Mouse (Mus musculus) cerebellum, adult 11 months (tissue): ENCODE data around the gene Ccdc113.

ENCODE experiments used
- DNase-seq: peaks from one replicate; pipeline ENCODE4 v3.0.0; 2022

Ccdc113 gene

GRCm38 (mm10) chr8:95533584-95534387, at the start of gene Ccdc113:
Ccdc113 (plus strand) TSS chr8:95534085.
- peak; percentile 35 for DNase-seq

DNA sequence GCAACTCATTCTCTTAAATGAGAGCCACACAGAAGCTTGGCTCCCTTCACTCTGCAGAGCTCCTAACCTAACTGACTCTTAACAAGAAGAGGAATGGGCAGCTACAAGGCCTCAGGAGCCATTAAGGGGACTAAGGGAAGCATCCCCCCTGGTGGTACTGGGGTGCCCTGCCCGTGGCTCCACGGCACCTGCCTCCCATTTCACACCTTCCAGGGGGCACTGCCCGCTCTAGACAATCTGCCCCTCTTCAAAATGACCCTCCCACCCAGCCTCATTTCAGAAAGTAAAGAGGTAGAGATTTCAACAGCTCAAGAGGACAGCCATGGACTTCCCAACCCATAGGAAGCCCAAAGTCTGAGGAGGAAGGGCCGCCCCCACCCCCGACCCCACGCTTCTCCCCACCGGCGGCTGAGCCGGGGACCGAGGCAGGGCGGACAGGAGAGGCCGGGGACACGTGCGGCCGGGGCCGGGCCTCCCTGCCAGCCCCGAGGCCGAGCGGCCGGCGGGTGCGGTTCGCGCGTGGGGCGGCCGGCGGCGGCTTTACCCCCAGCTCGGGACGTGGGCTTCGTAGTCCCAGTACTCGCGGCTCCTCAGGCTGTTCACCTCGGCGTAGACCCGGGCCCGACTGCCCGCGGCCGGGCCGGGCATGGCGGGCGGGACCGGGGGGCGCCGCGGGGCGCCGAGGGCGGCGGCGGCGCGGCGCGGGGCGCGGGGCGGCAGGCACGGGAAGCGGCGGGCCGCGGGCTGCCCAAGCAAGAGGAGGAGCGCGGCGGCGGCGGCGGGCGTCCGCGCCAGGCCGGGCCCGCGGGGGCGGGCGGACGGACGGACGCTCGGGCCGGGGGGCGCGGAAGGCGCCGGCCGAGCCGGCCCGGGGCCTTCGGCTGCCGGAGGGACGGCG, 45.8 kb upstream of the Ccdc113 start:
- peak; percentile 13 for DNase-seq

DNA sequence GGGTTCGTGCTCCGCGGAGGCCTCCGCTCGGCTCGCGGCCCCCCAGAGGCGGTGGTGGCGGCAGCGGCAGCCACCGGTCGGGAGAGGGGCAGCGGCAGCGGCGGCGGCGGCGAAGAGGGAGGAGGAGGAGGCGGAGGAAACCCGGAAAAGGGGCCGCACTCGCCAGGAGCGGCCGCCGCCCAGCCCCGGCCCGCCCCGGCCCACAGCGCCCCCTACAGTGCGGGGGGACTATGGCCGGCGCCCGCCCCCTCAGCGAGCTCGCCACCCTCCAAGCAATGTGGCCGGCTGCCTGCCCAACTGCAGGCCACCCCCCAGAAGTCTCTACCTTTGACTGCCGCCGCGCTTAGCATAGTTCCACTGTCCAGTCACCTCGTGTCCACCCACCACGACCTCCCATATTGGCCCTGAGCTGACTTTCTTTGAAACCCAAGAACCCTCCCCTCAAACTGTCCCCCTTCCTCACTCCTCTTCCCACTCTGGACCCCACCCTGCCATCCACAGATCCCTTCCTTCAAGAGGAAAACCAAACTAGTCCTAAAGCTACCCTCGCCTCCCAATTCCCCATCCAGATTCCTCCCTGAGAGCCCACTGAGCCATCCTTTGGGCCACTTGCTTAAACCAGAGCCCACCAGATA, 45.1 kb upstream of the Ccdc113 start:
- DNase-seq, result peak; percentile 80

DNA sequence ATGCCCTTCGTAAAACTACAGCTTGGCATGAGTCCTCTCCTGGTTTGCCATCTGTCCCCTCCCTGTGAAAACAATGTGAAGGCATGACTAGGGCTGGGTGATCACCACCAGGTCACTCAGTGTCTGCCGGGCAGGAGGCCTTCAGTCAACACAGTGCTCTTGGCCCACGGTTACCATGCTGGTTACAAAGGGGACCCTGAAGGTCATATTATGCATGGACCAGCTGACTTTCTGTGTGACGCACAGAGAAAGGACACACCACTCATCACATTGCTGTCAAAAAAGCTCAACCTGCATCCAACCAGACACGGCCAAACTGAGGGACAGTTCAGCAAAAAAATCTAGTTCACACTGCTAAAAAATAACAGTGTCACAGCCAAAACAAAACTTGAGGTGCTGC, 43.9 kb upstream of the Ccdc113 start, which contains the start of gene Csnk2a2:
Gene Csnk2a2, minus strand, starts transcription at position 34 of the 400 bp plus-strand sequence.
- no peak for DNase-seq

DNA sequence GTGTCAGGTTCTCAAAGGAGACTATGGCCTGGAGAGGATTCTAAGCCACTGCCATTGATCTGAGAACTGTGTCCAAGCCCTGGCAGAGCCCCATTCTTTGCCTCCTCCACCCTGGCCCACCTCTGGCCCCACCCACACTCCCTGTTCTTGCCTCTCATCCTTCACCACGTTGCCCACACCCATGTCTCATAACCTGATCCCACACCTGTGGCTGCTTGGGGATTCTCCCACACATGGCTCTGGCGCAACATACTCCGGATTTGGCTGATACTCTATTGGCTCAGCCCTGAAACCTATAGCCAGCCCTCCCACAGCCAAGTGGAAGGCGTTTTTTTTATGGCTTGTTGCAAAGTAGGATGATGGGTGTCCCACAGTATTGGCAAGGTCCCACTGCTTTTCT, 41.8 kb upstream of the Ccdc113 start:
- DNase-seq, result no peak

DNA sequence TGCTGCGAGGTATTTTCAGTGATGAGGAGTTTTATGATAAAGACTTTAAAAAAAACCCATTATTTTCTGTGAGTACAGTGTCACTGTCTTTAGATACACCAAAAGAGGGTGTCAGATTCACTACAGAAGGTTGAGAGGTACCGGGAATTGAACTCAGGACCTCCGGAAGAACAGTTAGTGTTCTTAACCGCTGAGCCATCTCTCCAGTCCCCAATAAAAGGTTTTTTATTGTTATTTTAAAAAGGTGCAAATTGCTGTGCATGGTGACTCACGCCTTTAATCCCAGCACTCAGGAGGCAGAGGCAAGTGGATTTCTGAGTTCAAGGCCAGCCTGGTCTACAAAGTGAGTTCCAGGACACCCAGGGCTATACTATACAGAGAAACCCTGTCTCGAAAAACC, 38.4 kb upstream of the Ccdc113 start:
- no peak for DNase-seq

DNA sequence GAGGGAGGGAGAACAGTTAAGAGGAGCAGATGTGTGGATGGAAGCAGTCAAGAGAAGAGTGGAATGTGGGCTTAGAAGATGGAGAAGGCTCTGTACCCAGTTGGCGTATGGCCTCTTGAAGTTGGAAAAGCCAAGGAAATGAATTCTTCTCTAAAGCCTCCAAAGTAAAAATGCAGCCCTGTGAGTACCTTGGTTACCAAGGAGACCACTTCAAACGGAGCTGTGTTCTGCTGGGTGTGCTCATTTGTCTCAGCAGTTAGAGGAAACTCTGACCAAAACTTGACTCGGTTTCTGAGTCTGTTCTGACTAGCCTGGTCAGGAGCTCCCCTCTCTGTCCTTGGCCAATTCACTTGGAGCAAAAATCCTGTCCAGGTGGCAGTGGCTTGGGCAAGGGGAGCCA, 37.5 kb upstream of the Ccdc113 start:
- DNase-seq, result no peak

DNA sequence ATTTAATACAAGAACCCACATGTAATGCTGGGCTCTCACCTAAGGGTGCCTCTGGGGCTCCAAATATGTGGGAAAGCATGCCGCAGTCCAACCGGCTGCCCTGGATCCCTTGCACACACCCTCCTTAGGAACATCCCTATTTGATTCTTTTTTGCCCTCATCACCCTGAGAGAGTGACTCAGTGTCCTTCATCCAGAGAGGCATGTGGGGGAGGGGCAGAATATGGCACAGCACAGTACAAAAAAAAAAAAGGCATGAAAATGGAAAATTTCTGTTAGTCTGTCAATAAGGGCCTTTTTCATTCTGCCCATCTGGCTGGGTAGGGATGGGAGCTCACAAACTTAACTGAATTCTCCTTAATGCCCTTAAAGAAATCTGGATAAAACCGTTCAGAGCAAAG, 36.1 kb upstream of the Ccdc113 start:
- no peak for DNase-seq

DNA sequence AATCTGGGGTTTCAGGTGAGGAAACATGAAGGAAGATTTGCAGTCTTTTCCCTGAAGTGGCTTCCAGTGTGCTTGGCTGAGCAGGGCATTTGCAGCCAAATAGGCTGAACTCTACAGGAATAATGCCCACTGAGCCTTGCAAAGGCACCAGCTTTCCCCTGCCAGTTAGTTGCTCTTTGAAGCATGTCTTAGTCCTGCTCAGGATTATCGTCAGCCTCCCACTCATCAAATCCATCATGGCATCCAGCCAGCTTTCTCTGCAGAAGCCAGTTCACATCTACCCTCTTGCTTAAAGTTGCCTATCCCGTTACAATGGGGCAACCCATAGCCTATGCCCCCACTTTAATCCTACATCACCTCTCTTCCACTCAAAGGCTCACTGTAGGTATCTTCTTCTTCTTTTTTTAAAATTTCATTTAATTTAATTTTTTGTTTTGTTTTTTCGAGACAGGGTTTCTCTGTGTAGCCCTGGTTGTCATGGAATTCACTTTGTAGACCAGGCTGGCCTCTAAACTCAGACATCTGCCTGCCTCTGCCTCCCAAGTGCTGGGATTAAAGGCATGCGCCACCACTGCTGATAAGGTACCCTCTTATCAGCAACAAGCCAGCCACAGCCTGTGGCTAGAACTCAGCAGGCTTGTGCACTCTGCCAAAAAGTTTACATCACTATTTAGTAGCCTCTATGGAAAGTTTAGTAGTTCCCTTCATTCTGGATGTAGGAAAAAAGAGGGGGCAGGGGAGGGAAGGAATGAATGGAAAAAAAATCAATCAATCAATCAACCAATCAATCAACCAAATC, 34.4 kb upstream of the Ccdc113 start:
- no peak for DNase-seq

DNA sequence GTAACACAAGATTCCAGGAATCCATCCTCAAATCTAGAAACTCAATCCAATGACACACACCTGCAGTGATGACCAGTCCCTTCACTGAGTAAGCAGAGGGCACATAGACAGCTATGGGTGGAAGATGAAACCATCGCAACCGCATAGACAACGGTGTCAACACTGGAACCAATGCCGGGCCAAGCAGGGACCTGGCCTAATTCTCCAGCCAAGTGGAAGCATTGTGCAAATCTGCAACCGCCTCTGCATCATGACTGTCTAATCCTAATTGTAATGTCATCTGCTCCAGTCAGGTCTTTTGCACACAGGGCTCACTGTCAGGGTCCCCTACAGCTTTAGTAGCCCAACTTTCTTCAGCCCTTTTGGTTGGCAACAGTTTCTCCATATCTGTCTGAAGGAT, 33.4 kb upstream of the Ccdc113 start:
- DNase-seq, result no peak

DNA sequence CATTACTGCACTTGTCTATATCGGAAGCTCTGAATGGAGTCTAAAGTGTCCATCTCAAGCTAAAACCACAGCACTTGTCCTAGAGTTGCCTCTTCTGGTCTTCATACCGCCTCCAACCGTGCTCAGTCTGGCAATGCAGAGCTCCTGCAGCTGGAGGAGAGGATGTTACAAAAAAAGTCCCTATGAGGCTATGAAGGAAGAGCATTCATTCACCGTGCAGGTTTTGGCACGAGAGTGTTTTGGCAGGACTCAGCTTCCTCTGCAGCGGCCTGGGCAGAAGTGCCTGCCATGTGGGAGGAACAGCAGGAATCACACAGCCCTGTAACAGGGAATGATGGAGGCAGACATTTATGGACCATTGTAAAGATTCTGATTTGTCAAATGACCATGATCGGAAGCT, 31.5 kb upstream of the Ccdc113 start:
- DNase-seq, result no peak

DNA sequence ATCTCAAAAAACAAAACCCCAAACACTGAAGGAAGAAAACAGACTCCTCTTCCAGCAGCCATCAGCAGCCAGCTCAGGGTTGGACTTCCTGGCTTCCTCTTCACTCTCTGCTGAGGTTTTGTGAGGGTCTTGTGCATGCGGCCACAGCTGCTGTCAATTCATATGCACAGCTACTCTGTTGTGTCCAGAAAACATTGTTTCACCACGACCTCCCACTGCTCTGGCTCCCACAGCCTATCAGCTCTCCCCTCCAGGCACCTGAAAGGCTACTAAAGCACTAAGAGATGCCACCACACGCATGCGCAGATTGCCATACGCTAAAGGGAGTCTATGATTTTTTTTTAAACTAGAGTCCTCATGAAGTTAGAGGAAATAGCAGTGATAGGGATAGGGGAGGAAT, 29.1 kb upstream of the Ccdc113 start:
- DNase-seq, result no peak

- DNase-seq, result no peak
Measured at GRCm38 (mm10) chr8:95505606-95506005, 28.3 kb upstream of the Ccdc113 start.

GRCm38 (mm10) chr8:95506245-95506644, 27.6 kb upstream of the Ccdc113 start:
- DNase-seq, result no peak

DNA sequence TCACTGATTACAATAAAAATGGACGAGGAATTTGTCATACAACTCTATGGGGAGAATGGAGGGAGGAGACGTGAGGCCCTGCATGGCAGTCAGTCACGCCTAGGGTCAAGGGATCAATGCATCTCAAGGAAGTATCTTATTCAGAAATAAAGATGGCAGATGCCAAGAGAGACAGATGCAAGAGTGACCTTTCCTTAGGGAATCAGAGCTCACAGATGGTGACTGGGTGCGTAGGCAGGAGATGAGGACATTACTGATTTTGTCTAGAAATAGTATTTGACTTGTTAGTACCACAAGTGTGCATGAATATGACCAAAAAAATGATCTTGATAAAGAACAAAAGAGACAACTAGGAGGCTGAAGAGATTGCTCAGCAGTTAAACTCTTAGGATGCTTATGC, 21.6 kb upstream of the Ccdc113 start:
- DNase-seq, result no peak

DNA sequence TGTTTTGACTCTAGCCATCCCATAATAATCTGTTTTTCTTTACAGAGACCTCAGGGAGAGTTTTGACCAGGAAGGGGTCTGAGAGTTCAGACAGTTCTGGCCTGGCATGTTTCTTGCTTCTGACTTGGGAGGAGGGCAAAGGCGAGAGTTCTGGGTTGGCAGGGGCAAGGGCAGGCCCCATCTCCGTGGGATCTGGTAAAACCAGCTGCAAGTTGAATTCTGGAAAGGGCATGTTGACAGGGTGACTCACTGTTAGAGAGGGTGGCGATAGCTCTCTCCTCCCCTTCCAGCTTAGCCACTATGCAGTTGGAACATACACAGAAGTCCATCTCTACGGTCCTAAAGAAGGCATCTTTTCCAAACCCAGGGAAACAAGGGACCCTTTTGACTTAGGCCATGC, 20.7 kb upstream of the Ccdc113 start:
- no peak for DNase-seq

DNA sequence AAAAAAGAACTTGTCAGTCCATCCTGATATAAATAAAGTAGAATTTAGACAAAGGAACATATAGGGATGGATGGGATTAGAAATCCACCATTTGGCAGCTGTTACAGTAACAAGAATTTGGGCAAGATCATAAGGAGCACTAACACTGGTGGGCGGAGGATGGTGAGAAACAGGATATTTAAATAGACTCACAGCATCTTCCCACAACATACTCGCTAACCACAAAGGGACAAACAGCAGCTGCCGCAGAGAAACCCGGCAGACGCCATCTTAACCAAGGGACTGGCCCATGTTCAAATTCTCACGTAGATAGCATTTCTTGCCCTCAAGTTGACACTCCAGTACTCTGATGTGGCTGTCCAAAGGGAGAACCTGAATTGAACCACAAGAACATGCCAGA, 17.0 kb upstream of the Ccdc113 start:
- no peak for DNase-seq

DNA sequence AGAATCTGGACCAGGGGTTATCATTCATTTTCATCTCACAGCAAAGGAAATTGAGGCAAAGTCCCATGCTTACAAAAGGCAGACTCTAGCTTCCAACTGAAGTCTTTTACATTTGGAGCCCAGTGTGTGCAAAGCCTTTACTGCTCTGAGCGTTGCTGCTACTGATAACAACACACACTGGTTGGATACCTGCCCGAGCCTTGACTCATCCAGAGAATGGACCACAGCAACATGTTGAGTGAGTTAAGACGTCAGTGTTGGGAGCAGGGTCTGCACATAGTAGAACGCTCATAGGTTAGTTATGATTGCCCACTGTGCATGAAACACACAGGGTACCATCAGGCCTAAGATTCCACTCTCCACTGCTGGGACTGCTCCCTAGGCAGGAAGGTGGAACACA, 9.9 kb upstream of the Ccdc113 start:
- DNase-seq, result no peak

DNA sequence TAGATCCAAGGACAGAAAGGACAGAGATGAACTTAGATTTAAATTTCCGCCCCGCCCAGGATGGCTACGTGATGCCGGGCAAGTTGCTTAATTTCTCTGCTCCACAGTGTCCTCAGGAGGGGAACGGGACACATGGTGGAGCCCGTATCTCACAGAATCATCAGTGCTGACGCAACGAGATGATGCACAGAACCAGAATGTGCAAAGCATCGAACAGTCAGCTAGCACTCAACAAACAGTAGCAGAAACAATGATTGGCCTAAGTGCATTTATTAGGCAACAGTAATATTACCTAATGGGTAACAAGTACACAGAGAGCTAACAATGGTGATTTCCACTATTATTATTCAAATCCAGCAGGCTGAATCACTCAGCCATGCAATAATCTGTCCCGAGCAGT, 5.7 kb upstream of the Ccdc113 start:
- DNase-seq, result no peak

GRCm38 (mm10) chr8:95528750-95529310, 5.1 kb upstream of the Ccdc113 start:
- no peak for DNase-seq

DNA sequence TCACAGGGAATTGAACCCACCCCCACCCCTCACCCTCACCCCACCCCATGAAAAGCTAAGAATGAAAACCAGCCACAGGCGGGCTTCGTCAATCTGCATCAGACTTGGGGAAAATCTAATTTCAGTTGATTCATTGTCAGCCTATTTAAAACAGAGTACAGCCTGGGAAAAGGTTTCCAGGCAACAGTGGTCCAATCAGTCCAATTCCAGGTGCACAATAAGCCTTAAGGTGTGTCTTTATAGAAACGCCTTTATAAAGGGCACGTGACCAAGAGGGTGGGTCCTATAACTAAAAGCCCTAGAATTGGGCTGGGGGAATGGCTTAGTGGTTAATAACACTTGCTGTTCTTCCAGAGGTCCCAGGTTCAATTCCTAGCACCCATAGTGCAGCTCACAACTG, 1.7 kb upstream of the Ccdc113 start:
- DNase-seq, result no peak

- no peak for DNase-seq
Measured at GRCm38 (mm10) chr8:95539487-95539886, 5.6 kb downstream of the Ccdc113 start.
